Mouse (Mus musculus): Measurements from ENCODE around the gene H2-Ke6. TPM values are rescaled to one million over a fixed set of nuclear protein-coding genes. Genes with fewer than 3 reads are reported as not detected.
"Not testable (repeated sequence)": the region's sequence is repeated elsewhere in the genome, so short reads cannot be mapped to it uniquely, and the experiment has no call there.

The H2-Ke6 gene
- polyA plus RNA-seq, 1 experiment = 43.2 TPM

GRCm38 (mm10) chr17:34000150-34000537, 27.7 kb downstream of the H2-Ke6 start, which contains the start of gene H2-K1:
H2-K1 (minus strand) TSS chr17:34000347.
- peak; percentile 85 for DNase-seq (ENCODE audit: low read depth, low spot score)
- WGBS = under 1% methylated on average over 30 of the region's 30 CpGs

DNA sequence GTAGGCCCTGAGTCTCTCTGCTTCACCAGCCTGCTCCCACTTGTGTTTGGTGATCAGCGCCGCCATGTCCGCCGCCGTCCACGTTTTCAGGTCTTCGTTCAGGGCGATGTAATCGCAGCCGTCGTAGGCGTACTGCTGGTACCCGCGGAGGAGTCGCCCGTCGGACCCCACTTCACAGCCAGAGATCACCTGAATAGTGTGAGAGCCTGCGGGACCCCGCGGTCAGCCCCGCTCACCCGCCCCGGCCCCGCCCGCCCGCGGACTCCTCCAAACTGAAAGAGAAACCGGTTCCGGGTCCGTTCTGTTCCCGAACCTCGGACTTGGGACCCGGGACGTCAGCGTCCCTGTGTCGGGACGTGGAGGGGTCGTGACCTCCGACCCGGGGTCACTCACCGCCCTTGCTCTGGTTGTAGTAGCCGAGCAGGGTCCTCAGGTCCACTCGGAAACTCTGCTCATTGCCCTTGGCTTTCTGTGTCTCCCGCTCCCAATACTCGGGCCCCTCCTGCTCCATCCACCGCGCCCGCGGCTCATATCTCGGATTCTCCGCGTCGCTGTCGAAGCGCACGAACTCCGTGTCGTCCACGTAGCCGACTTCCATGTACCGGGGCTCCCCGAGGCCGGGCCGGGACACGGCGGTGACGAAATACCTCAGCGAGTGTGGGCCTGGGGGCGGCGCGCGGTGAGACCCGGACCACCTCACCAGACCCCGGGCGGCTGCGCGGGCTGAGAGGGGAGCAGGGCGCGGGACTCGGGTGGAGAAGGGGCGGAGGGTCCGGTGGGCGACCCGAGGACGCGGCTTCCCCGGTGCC, 28.3 kb downstream of the H2-Ke6 start:
- 1% methylated on average over 87 of the region's 87 CpGs for WGBS
- no peak for DNase-seq (ENCODE audit: low read depth, low spot score)

GRCm38 (mm10) chr17:33998697-33999096, 29.2 kb downstream of the H2-Ke6 start:
- WGBS = 45% methylated on average over 5 of the region's 5 CpGs
- DNase-seq (ENCODE audit: low read depth, low spot score) = not testable (repeated sequence)

DNA sequence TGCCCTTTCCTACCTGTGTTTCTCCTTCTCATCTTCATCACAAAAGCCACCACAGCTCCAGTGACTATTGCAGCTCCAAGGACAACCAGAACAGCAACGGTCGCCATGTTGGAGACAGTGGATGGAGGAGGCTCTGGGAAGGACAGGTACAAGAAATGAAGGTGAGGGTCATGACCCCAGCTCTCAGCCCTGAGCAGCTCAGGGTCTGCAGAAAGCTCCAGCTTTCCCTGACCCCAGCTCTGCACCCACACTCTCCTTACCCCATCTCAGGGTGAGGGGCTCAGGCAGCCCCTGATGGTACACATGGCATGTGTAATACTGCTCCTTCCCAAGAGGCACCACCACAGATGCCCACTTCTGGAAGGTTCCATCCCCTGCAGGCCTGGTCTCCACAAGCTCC, 30.8 kb downstream of the H2-Ke6 start:
- not testable (repeated sequence) for DNase-seq (ENCODE audit: low read depth, low spot score)
- 93% methylated on average over 2 of the region's 2 CpGs for WGBS

- DNase-seq (ENCODE audit: low read depth, low spot score) = no peak
- WGBS = 64% methylated on average over 3 of the region's 3 CpGs
Measured at GRCm38 (mm10) chr17:33995651-33996050, 32.2 kb downstream of the H2-Ke6 start.

GRCm38 (mm10) chr17:33994959-33995358, 32.9 kb downstream of the H2-Ke6 start:
- DNase-seq (ENCODE audit: low read depth, low spot score) = no peak
- 94% methylated on average over 8 of the region's 8 CpGs for WGBS

DNA sequence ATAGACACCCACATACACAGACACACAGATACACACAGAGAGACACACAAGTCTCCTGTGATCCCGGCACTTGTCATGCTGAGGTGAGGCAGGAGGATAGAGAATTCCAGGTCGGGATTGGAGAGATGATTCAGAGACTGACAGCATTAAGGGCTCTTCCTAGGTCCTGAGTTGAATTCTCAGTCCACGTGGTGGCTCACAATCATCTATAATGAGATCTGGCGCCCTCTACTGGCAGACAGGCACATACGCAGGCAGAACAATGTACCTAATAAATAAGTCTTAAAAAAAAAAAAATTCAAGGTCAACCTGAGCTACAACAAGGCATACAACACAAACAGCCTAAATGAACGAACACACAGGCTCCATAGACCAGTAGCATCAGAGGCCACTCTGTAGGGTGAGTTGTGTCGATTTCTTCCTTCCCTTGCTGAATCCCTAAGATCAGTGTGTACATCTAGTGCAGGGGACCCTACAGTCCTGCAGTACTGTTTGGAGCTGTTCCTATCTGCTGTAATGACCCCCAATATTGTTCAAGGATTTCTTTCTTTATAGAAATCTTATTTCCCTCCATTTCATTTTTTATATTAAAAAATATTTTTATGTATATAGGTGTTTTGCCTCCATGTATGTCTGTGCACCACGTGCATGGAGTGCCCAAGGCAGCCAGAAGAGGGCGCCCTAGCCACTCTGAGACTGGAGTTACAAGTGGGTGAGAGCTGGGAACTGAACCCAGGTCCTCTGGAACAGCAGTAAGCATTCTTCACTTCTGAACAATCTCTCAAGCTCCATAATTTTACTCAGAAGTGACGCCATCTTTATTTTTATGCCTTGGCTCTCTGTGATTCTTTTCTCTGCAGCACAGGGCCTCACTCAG, 35.8 kb downstream of the H2-Ke6 start:
- no peak for DNase-seq (ENCODE audit: low read depth, low spot score)
- WGBS = 30% methylated on average over 10 of the region's 10 CpGs

DNA sequence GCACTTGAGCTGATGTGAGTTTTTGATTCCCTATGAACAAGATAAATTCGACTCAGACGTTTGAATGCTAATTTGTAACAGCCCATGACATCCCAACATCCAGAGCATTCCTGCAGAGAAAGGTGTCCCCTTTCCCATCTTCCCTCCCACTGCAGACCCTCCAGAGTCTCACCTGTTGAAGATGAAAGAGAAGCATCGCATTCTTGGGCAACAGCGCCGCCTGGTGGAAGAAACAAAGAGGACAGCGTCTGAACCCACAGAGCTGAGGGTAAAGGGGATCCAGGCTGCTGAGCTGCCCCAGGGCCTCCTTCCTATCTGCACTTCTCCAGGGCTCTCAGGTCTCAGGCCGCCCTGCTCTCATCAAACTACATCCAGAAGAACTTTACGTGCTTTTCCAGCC, 45.7 kb downstream of the H2-Ke6 start:
- WGBS = 8% methylated on average over 8 of the region's 8 CpGs
- not testable (repeated sequence) for DNase-seq (ENCODE audit: low read depth, low spot score)

DNA sequence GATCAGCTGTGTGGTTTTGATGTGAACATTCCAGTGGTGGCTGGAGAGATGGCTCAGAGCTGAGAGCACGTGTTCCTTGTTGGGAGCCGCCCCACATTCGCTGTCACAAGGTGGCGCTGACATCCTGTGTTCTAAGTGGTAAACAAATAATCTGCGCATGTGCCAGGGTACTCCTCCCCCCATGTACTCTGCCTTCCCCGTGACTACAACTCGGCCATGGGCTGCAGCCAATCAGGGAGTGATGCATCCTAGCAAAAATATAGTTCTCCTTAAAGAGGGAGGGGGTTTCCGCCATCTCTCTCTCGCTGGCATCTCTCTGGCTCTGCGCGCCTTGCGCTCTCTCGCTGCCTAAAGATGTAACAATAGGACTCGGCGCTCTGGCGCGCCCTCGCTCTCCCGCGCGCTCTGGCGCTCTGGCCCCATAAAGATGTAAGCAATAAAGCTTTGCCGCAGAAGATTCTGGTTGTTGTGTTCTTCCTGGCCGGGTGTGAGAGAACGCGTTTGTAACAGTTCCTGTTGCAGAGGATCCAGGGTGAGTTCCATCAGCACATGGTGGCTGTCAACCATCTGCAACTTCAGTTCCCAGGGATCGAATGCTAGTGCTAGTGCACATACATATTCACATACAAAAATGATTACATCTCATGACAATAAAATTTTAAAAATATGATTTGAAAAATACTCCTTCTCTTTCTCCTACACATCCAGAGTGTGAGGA, 46.5 kb downstream of the H2-Ke6 start:
- WGBS = under 1% methylated on average over 27 of the region's 27 CpGs
- DNase-seq (ENCODE audit: low read depth, low spot score) = peak; percentile 81

GRCm38 (mm10) chr17:33980181-33981035, 47.5 kb downstream of the H2-Ke6 start:
- 78% methylated on average over 19 of the region's 19 CpGs for WGBS
- DNase-seq (ENCODE audit: low read depth, low spot score) = no peak

GRCm38 (mm10) chr17:33979512-33980050, 48.3 kb downstream of the H2-Ke6 start:
- DNase-seq (ENCODE audit: low read depth, low spot score) = no peak
- WGBS = 59% methylated on average over 6 of the region's 6 CpGs

GRCm38 (mm10) chr17:33978631-33979031, 49.2 kb downstream of the H2-Ke6 start:
- under 1% methylated on average over 17 of the region's 17 CpGs for WGBS
- DNase-seq (ENCODE audit: low read depth, low spot score) = peak; percentile 93

DNA sequence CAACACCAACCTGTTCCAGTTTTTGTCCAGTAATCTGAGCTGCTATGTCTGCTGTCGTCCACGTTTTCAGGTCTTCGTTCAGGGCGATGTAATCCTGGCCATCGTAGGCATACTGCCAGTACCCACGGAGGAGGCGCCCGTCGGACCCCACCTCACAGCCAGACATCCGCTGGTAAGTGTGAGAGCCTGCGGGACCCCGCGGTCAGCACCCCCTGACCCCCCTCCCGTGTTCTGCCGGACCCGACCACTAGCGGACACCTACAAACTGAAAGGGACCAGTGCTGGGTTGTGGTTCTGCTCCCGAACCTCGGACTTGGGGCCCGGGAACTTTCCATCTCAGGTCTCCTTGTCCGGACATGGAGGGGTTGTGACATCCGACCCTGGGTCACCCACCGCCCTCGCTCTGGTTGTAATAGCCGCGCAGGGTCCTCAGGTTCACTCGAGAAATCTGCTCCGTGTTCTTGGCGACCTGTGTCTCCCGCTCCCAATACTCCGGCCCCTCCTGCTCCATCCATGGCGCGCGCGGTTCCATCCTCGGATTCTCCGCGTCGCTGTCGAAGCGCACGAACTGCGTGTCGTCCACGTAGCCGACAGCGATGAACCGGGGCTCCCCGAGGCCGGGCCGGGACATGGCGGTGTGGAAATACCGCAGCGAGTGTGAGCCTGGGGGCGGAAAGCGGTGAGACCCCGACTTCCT, 49.9 kb downstream of the H2-Ke6 start:
- 4% methylated on average over 57 of the region's 57 CpGs for WGBS
- DNase-seq (ENCODE audit: low read depth, low spot score) = no peak

Other genes with a start within 250 kb of the H2-Ke6 start
- gene Angptl4, start 246.2 kb downstream of the H2-Ke6 start, polyA plus RNA-seq (2012; rRNA removed) = 21.9 and 75.2 TPM in 2 replicates
- gene Kank3, start 217.5 kb downstream of the H2-Ke6 start, polyA plus RNA-seq (2012; rRNA removed) = 19.7 and 22.0 TPM in 2 replicates
- gene Rps28, start 203.5 kb downstream of the H2-Ke6 start, polyA plus RNA-seq (2012; rRNA removed) = 844 and 888 TPM in 2 replicates
- gene Ndufa7, start 203.5 kb downstream of the H2-Ke6 start, polyA plus RNA-seq (2012; rRNA removed) = 365 and 370 TPM in 2 replicates
- 22.0 and 27.3 TPM in 2 replicates for gene Cd320, start 185.0 kb downstream of the H2-Ke6 start, polyA plus RNA-seq (2012; rRNA removed)
- not detected in 2 replicates for gene Gm7029, start 154.2 kb downstream of the H2-Ke6 start, polyA plus RNA-seq (2012; rRNA removed)
- gene Kifc1, start 137.4 kb downstream of the H2-Ke6 start, polyA plus RNA-seq (2012; rRNA removed) = 17.1 and 17.6 TPM in 2 replicates
- 0.67 TPM in 1 of 2 replicates, not detected in the other for gene Platr17, start 122.9 kb downstream of the H2-Ke6 start, polyA plus RNA-seq (2012; rRNA removed)
- gene Daxx, start 118.6 kb downstream of the H2-Ke6 start, polyA plus RNA-seq (2012; rRNA removed) = 34.1 and 41.0 TPM in 2 replicates
- gene Tapbp, start 112.2 kb downstream of the H2-Ke6 start, polyA plus RNA-seq (2012; rRNA removed) = 203 and 264 TPM in 2 replicates
- gene Zbtb22, start 112.2 kb downstream of the H2-Ke6 start, polyA plus RNA-seq (2012; rRNA removed) = 37.1 and 49.3 TPM in 2 replicates
- gene Rgl2, start 98.5 kb downstream of the H2-Ke6 start, polyA plus RNA-seq (2012; rRNA removed) = 46.1 and 63.1 TPM in 2 replicates
- 28.6 and 35.4 TPM in 2 replicates for gene Pfdn6, start 87.7 kb downstream of the H2-Ke6 start, polyA plus RNA-seq (2012; rRNA removed)
- 19.1 and 23.6 TPM in 2 replicates for gene Wdr46, start 87.4 kb downstream of the H2-Ke6 start, polyA plus RNA-seq (2012; rRNA removed)
- 15.6 and 19.8 TPM in 2 replicates for gene B3galt4, start 76.6 kb downstream of the H2-Ke6 start, polyA plus RNA-seq (2012; rRNA removed)
- gene Vps52, start 72.2 kb downstream of the H2-Ke6 start, polyA plus RNA-seq (2012; rRNA removed) = 44.6 and 59.1 TPM in 2 replicates
- gene Rps18, start 72.1 kb downstream of the H2-Ke6 start, polyA plus RNA-seq (2012; rRNA removed) = 617 and 700 TPM in 2 replicates
- 5,020 and 5,402 TPM in 2 replicates for gene H2-K1, start 27.7 kb downstream of the H2-Ke6 start, polyA plus RNA-seq (2012; rRNA removed)
- 17.0 and 21.3 TPM in 2 replicates for gene Ring1, start 3.4 kb downstream of the H2-Ke6 start, polyA plus RNA-seq (2012; rRNA removed)
- 129 and 133 TPM in 2 replicates for gene Slc39a7, start 3.6 kb upstream of the H2-Ke6 start, polyA plus RNA-seq (2012; rRNA removed)
- gene Rxrb, start 3.8 kb upstream of the H2-Ke6 start, polyA plus RNA-seq (2012; rRNA removed) = 41.6 and 49.9 TPM in 2 replicates
- 0.60 and 0.95 TPM in 2 replicates for gene Col11a2, start 11.4 kb upstream of the H2-Ke6 start, polyA plus RNA-seq (2012; rRNA removed)
- 16.5 and 21.5 TPM in 2 replicates for gene H2-Oa, start 64.3 kb upstream of the H2-Ke6 start, polyA plus RNA-seq (2012; rRNA removed)
- 218 and 235 TPM in 2 replicates for gene H2-DMa, start 91.5 kb upstream of the H2-Ke6 start, polyA plus RNA-seq (2012; rRNA removed)
- 85.8 and 92.2 TPM in 2 replicates for gene Brd2, start 94.6 kb upstream of the H2-Ke6 start, polyA plus RNA-seq (2012; rRNA removed)
- 31.0 and 41.3 TPM in 2 replicates for gene H2-DMb2, start 115.2 kb upstream of the H2-Ke6 start, polyA plus RNA-seq (2012; rRNA removed)
- gene H2-DMb1, start 125.0 kb upstream of the H2-Ke6 start, polyA plus RNA-seq (2012; rRNA removed) = 322 and 350 TPM in 2 replicates
- gene Tap1, start 159.5 kb upstream of the H2-Ke6 start, polyA plus RNA-seq (2012; rRNA removed) = 80.6 and 126 TPM in 2 replicates
- 195 and 254 TPM in 2 replicates for gene Psmb9, start 159.7 kb upstream of the H2-Ke6 start, polyA plus RNA-seq (2012; rRNA removed)
- gene Psmb8, start 169.7 kb upstream of the H2-Ke6 start, polyA plus RNA-seq (2012; rRNA removed) = 391 and 440 TPM in 2 replicates
- gene Tap2, start 175.5 kb upstream of the H2-Ke6 start, polyA plus RNA-seq (2012; rRNA removed) = 44.9 and 56.5 TPM in 2 replicates
- 25.1 and 30.6 TPM in 2 replicates for gene H2-Ob, start 210.8 kb upstream of the H2-Ke6 start, polyA plus RNA-seq (2012; rRNA removed)
- 3,098 and 3,636 TPM in 2 replicates for gene H2-Ab1, start 229.6 kb upstream of the H2-Ke6 start, polyA plus RNA-seq (2012; rRNA removed)

All from large intestine, adult 2 months (tissue).